Mouse (Mus musculus): ENCODE measurements around the gene Phpt1. TPM values are rescaled to one million over a fixed set of nuclear protein-coding genes. Genes with fewer than 3 reads are reported as not detected.

The Phpt1 gene
- total RNA-seq, 2 experiments from 2014 or later, result 64.1 to 67.4 TPM

DNA sequence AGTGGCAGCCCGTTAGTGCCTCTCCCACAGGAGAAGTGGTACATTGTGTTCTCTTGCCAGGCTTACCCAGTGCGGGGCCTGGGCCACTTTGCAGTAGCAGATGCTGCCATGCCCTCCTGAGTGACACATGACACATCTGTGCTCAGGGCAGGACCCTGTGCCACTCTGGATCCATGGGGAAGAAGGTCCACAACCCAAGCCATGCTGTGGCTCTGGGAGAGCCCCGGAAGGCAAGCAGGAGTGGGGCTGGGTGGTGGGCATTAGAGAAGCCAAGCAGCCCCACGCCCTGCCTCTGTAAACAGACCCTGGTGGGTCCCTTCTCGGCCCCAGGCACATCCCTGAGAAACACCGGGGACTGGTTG, 8.1 kb upstream of the Phpt1 start:
- DNase-seq, result no peak
- intact Hi-C loops (cut with DNase I), result no loop called here

DNA sequence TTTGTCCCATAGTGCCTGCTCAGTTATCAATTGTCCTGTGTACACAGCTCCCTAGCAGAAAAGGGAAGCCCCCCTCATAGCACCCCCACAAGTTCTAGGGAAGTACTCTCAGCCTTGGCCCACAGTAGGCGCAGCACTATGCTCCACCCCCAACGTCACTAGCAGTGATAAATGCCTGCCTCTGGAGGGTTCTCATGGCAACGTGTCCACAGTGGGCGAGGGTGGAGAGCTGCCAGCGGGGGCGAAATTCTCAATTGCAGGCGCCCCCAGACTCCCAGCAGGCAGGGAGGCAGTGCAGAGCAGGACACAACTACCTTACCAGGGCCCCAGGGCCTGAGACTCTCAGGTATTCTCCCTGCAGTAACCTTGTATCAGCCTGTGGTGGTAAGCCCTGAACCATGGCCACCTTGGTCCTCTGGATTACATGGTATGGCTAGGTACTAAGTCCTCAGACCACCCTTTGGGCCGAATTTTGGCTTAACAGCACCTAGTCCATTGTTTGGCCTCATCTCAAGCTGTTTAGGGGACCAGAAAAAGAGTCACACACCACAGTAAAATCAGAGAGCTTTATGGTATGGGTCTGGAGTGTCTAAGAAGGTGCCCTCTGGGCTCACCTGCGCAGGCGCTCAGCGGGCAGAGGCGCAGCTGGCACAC, 7.6 kb upstream of the Phpt1 start:
- intact Hi-C loops (cut with DNase I), result no loop called here
- no peak for DNase-seq

DNA sequence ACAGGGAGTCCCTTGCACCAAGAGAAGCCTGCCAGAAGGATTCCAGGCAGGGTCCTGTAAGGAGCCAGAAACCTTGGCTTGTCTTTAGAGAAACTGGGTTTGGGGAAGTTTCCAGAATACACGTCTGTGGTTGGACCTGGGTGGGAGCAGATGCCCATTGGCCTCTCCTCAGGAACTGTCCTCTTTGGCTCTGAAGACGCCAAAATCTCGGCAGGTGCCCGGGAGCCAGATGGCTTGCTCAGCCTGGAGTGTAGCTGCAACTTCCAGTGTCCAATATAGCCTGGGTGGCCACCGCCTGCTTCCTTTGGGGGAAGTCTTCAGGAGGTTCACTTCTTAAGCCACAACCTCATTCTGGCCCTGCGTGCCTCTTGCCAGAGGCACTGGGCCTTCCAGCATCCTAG, 6.9 kb upstream of the Phpt1 start:
- no peak for DNase-seq
- intact Hi-C loops (cut with DNase I), result no loop called here

DNA sequence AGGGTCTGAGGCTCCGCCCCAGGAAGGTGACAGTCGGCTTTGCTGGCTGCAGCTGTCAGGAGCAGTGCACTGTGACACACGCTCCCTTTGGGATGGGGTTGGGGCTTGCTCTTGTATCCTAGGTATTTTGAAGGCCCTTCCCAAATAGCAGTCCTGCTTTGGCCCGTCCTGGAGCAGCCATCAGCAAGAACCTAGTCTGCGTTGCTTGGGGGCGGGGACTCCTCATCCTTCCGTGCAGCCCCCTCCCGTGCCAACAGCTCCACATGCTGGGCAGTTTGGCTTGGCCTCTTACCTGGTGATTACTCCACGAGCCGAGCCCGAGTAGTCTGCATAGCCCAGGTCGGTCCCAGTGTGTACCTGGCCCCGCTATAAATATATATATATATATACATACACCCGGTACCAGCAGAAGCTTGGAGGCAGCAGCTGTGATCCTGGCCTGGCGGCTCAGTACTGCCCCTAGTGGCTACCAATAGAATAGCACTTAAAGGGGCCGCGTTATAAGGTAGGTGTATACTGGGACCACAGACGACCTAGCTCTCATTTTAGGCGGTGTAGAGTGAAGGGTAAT, 6.4 kb upstream of the Phpt1 start, which contains the start of gene Ajm1:
Gene Ajm1 (minus strand): TSS at position 464 of the 571 bp plus-strand sequence.
- intact Hi-C loops (cut with DNase I), result no loop called here
- DNase-seq, result peak; percentile 58 to 73

DNA sequence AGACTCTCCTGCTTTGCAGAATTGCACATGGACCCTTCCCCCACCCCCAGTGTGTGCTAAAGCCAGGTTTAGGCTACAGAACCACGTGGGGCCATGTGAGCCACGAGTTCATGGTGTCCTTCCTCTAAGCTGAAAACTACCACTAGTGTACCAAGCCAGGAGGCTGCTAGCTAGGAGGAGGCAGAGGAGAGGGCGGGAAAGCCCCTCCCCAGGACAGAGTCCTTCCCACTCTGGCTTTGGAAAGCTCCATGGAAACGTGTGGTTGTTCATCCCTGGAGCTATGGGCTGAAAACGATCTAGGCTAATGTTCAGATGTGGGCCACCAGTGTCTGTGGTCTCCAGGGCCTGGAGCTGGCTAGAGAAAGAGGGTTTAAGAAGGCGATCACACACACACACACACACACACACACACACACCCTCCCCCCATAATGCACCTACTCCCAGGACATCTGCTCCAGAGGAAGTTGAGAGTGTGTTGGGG, 5.6 kb upstream of the Phpt1 start:
- no peak for DNase-seq
- intact Hi-C loops (cut with DNase I), result no loop called here

DNA sequence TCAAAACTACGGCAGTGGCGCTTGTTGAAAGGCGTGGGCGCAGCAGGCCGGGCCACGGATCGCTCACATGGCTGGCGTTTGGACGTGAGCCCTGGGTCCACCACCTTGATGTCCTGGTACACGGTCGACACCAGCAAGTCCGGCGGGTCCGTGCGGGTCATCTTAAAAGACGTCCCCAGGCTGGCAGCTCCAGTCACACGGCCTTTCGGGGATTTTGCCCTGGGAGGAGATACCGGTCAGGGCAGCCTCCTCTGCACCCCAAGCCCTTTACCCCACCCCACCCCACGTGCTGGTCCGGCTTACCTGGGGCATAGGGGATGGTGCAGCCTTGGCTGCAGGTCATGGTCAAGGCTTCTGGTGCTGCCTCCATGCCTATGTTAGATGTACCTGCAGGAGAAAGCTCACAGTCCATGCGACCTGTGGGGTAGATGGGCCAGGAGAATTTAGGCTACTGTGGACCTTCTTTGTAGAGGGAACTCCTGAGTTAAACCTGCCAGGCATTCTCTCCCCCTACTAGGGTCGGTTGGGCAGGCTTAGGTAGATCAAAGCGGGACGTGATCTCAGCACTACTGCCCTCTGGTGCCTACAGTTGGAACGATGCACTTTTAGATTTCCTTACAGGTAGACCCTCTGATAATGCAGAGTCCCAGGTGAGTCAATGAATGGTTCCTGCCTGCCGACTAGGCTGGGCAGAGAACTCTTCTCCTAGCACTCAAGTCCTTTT, 4.9 kb upstream of the Phpt1 start:
- no peak for DNase-seq
- intact Hi-C loops (cut with DNase I), result no loop called here

DNA sequence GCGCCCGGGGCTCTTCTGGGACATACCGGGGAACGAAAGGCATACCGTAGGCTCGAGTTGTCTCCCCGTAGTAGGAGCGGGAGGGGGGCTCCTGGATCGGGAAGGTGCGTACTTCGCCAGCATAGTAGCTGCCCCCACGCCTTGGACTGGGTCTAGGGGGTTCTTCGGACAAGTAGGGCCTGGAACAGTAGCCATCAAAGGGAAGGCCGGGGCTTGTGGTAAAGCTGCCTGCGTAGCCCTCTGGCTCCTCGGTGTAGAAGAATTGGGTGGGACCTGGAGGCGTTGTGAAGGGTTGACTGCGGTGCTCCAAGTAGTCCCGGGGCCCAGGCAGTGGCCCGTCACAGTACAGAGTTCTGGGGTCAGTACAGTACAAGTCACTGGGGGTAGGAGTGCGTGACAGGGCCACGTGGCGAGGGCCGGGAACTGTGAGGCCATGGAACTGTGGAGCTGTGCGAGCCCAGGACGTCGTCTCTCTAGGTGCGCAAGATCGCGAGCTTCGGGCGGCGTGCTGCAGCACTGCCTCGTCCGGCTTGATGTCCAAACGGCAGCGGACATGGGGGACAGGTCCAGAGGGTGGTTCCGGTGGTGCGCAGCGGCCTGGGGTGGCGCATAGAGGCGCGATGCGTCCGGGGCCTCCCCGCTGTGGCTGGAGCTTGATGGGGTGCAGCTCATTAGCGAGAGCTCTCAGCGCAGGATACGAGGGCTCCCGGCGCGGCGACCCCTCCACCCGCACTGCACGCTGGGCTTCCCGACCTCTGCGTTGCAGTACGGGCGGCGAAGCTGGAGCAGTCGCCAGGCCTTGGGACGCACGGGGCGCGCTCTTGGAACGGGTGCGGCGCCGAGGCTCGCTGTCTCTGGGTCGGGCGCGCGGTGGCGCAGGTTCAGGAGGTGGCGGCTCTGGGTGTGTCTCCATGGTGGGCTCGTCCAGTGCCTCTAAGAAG, 4.0 kb upstream of the Phpt1 start:
- intact Hi-C loops (cut with DNase I), result no loop called here
- DNase-seq, result no peak

DNA sequence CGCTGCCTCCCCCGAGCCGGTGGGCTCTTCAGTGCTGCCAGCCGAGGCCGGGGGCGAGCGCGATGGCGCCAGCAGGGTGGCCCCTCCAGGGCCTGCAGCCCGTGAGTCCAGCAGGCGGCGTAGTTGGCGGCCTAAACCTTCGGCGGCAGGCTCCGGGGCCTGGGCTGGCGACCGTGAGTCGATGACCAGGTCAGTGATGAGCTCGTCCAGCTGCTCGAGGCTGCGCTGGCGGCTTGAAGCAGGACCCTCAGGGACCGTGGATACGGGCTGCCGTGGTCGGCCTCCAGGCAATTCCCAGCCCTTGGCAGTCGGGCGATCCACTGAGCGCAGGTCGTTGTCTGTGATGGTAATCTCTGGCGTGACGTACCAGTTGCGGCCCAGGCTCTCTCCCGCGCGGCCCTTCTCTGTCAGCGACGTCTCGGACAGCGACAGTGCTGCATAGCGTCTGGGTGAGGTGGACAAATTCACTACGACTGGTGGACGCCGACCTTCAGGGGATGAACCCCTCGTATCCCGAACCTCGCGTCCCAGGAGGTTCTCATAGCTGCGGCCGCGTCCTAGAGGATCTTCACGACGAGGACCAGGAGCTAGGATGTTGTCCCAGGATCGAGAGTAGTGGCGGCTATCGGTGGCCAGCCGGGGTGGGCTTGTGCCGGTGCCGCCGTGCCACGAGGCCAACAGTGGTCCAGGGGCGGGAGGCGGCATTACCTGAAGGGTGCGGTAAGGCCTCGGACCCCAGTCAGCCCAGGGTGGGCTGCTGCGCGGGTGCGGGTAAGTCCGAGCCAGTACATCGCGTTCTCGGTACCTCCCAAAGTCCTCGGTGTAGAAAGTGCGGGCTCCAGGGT, 3.1 kb upstream of the Phpt1 start:
- no peak for DNase-seq
- intact Hi-C loops (cut with DNase I), result no loop called here

DNA sequence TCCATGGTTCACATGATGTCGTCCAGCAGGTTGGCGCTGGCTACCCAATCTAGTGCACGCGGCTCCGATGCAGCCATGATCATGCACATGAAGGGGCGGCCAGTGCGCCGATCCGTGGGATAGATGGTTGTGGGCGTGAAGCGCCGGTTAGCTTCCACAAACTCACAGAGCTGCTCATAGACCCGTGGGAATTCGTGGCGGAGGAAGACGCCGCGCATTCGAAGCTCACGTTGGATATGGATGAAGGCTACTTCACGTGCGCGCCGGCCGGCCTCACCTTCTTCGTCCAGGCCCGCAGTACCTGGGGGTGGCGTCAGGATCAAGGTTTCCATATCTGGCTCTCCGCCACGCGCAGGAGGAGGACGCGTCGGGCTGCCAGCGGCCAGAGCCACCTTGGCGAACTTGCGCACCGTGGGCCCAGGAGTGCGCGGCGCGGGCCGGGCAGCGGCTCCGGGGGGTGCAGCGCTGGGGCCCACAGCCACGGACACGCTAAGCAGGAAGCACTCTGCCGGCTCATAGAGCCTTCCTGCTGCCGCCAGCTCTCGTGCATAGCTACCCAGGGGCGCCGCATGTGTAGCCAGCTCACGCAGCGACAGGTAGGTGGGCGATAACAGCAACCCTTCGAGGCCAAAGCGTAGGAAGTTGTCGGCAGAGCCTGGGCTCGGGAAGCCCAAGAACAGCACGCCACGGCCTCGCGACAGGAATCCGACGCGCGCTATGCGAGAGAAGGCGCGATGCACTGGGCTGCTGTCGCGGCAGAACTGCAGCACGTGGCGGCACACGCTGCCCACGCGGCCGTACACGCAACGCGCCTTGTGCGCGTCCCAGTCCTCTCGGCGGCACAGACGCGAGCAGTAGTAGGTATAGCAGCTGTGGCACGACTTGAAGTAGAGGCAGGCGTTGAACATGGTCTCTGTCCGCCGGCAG, 2.2 kb upstream of the Phpt1 start:
- intact Hi-C loops (cut with DNase I), result no loop called here
- no peak for DNase-seq

DNA sequence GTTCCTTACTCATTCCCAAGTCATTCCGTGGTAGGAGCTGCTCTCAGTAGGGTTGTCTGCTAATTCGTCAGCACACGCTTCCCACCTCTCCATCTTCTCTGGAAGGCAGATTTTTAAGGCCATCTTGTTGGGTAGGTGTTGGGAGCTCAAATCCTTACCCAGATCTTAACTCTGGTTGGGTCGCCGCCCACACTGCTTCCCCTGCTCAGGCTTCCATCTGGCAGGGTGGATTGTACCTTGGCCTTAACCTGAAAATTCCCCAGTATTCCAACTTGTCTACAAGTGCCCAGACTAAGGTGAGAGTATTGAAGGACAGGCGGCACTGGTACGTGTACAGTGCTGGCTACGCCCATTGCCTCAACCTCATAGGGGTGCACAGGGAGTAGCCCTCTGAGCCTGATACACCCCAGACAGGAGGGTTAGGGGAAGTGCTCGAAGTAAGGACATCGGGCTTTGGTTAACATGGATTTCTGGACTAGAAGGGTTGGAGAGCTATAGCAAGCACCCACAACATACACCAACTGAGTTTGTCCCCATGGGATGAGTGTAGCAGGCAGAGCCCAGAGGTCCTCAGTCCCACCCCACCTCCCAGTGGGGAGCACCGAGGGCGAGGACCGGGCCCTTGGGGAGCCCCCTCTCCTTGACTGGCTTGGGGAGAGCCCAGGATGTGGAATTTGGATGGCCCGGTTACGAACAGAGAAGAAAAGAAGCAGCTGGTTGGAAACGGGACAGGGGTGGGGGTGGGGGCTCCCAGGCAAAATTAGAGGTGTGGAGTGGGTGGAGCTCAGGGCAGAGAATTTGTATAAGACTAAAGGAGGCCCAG, 1.2 kb upstream of the Phpt1 start:
- DNase-seq, result no peak
- intact Hi-C loops (cut with DNase I), result no loop called here

DNA sequence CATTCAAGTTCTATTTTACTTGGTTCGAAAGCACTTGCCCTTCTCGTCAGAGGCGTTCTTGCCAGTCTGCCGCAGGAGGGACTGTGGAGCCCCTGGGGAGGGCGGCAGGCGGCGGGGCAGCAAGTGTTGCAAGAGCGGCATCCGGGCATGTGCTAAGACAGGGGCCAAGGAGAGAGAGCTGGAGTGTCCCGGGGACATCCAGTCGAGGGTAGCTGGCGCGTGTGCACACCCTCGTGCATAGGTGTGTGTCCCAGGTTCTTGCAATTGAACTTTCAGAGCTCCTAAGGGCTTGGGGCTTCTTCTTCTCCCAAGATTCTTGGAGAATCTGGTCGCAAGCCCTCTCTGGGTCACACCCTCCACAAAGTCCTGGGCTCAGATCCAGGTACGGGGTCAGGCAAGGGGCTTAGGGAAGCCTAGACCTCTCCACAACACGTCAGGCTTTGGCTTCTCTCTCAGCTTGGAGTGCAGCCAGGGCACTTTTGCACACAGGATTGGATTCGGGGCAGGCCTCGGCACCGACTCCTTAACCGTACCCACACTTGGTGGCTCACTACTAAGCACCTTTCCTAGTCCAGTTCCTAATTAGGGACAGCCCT, 506 bp upstream of the Phpt1 start:
- intact Hi-C loops (cut with DNase I), result no loop called here
- peak; percentile 46 for DNase-seq

DNA sequence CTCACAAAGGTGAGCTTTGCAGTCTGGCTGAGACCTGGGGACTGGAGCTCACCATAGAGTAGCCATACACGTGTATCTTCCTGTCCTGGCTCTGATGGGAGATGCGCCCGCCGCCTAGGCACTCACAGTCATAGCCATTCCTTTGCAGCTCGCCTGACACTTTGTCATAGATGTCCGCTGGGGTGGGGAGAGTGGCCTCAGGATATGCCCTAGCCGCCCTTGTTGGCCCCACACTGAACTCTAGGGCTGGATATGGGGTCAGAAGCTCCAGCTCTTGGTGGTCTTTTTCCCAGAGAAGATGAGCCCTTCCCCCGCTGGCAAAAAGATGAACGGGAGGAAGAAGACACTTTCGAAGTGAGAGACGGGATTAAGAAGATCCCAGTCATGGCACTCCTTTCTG, 888 bp downstream of the Phpt1 start:
- DNase-seq, result no peak
- intact Hi-C loops (cut with DNase I), result no loop called here

DNA sequence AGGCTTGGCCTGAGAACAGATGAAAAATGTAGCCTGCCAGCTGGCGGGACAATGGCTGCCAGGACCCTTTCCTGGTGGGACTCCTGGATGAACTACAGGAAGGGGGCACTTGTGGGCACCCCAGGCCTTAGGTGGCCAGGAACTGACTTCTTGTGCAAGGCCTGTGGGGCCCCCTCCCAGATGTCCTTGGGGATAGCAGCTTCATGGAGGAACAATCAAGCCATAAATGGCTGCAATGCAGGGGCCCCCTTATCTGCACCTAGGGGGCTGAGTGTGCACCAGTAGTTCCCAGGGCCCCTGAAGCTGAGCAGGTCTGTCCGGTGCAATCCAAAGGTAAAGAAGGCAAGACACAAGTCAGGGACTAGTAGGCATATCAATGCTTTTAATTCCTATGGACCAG, 2.0 kb downstream of the Phpt1 start:
- intact Hi-C loops (cut with DNase I), result no loop called here
- DNase-seq, result no peak

DNA sequence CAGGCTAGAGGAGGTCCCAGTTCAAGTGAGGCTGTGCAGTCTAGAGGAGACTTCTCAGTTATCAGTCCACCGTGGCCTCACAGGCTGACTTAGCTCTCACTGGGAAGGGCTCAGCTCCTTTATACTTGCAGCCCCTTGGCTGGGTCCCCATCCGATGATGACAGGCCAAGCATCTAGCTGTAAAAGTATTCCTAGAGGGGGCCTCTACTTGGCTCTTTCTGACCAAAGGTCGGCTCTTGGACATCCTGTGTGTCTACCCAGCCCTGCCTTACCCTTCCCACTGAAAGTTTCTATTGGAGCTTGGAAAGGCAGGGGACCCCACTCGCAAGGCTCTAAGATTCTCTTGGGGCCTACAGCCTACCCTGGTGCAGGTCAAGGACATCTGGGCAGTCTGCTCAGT, 3.8 kb downstream of the Phpt1 start:
- no peak for DNase-seq
- intact Hi-C loops (cut with DNase I), result no loop called here

DNA sequence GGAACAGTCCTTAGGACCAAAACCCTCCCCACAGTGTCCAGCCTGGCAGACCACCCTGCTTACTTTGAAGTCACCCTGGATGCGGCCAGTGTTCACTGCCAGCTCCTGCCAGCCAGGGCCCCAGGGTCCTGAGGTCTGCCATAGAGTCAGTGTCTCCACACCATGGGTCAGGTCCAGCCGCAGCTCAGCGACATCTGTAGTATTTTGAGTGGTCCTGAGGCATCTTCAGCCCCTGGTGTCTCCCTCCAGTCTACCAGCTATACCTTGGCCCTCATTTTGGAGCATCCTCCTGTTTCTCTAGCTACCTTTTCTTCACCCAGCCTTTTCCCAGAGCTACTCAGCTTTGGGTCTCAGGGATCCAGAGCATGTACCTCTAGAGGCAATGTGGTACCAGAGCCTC, 5.7 kb downstream of the Phpt1 start:
- intact Hi-C loops (cut with DNase I), result no loop called here
- no peak for DNase-seq

DNA sequence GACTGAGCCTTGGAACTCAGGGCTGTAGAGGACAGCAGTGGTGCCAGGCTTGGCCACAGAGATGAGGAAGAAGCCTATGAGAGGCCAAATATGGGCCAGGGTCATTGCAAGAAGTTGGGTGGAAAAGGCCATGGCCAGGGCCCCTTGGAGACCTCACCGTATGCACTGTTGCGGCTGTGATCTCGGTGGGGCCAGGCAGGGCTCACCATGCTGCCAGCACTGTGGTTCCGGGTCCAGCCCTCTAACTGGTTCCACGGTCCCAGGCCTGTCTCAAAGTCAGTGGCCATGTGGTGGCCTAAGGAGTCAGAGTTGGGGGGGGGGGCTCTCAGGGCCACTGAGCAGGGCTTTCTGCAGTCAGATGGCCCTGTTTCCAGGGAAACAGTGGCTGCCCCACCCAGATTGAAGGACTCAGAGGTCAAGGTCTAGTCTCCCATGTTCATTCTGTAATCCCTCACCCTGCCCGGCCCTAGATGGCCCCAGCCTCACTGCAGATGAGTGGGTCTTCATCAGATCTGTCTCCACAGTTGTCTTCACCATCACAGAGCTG, 6.5 kb downstream of the Phpt1 start:
- DNase-seq, result no peak
- intact Hi-C loops (cut with DNase I), result no loop called here

DNA sequence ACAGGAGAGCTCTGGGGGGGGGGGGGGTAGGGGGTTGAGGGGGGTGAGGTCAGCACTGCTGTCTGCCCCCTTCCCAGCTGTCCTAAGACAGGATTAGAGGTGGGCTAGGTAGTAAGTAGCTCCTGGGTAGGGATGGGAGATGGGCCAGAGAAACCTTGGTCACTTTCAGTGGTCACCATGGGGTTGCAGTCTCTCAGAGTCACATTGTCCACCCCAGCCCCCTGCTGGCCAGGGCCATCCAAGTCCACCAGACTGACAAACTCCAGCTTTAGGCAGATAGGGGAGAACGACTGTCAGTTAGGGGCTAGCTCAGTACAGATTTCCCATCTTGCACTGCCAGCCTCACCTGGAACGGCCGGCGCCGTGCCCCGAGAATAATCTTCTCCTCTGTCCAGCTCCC, 8.5 kb downstream of the Phpt1 start:
- intact Hi-C loops (cut with DNase I), result no loop called here
- no peak for DNase-seq

DNA sequence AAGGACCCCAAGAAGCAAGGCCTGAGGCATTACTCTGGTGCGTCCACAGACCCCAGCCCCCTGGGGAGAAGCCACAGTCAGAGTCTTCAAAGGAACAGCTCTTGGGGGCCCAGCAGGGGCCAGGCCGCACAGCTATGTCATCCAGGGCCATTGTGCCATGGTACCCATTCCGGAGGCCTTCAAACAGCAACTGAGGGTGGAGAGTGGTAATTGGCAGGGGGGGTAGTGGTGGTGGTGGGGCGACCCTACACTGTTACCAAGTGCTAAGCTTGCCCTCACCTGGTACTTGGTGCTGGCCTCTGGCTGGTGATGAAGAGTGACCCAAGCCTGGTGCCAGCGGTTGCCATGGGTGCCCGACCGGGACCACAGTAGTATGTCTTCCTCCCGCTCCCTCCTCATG, 9.3 kb downstream of the Phpt1 start:
- intact Hi-C loops (cut with DNase I), result no loop called here
- no peak for DNase-seq
